Mouse (Mus musculus): ENCODE results near the gene Pcsk1n.
"Not testable (repeated sequence)": the region's sequence is repeated elsewhere in the genome, so short reads cannot be mapped to it uniquely, and the experiment has no call there.

Gene Pcsk1n

DNA sequence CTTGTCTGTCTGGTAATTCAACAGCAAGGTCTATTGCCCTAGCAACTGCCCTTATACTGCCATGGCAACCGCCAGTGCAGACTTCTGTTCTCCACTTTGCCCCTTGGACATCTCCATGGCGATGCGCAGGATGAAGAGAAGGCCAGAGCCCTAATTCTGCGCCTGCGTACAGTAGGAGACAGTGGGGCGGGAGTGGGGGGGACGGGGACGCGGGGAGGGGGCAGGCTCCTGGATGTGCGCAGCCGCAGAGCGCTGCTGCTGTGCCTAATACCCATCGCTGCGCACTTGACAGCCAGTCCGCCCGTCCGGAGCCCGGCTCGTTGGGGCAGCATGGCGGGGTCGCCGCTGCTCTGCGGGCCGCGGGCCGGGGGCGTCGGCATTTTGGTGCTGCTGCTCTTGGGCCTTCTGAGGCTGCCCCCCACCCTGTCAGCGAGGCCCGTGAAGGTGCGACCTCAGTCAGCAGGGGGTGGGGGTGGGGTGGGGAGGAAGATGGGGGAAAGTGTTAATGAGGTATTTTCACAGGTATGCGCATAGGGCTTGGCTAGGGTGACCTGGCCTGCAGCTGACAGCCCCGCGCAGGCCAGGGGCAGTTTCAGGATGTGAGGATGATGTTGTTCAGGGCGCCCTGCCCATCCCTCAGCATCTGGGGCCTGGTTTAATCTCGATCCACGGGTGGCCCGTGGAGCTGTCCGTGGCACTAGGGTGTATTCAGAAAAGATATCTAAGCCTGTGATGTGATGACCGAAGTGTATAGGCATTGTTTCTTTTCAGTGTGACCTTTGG, at the start of gene Pcsk1n:
Gene Pcsk1n, plus strand, starts transcription at position 222 of the 783 bp plus-strand sequence.
- no peaks in the 10 kb centered on the region for H3K27me3 ChIP-seq (ENCODE audit: control insufficient read depth, insufficient read depth, low read length, poor library complexity, severe bottlenecking)
- no peaks in the 10 kb centered on the region for H3K36me3 ChIP-seq (ENCODE audit: control insufficient read depth, insufficient read depth, low read length, poor library complexity, severe bottlenecking)
- no peak for DNase-seq (ENCODE audit: low read depth, low spot score)

GRCm38 (mm10) chrX:7869826-7870225, 49.8 kb upstream of the Pcsk1n start:
- peaks cover 5% of the 10 kb centered on the region; the same call in 1 of the 2 replicates for H3K36me3 ChIP-seq (ENCODE audit: control insufficient read depth, insufficient read depth, low read length, poor library complexity, severe bottlenecking)
- no peaks in the 10 kb centered on the region for H3K27me3 ChIP-seq (ENCODE audit: control insufficient read depth, insufficient read depth, low read length, poor library complexity, severe bottlenecking)
- no peak for DNase-seq (ENCODE audit: low read depth, low spot score)

- Histone ChIP-seq H3K36me3 (ENCODE audit: control insufficient read depth, insufficient read depth, low read length, poor library complexity, severe bottlenecking) (peaks cover 1% of the 10 kb centered on the region), H3K27me3 (ENCODE audit: control insufficient read depth, insufficient read depth, low read length, poor library complexity, severe bottlenecking) (no peaks in the 10 kb centered on the region)
- peak; percentile 93 for DNase-seq (ENCODE audit: low read depth, low spot score)
These were observed 41.6 kb upstream of the Pcsk1n start, which contains the start of gene Pim2 for GRCm38 (mm10) chrX:7878007-7878419. Gene Pim2 (plus strand): TSS chrX:7878262.

GRCm38 (mm10) chrX:7878495-7878894, 41.1 kb upstream of the Pcsk1n start:
- peak; percentile 31 for DNase-seq (ENCODE audit: low read depth, low spot score)
- Histone ChIP-seq H3K36me3 (ENCODE audit: control insufficient read depth, insufficient read depth, low read length, poor library complexity, severe bottlenecking) (peaks cover 1% of the 10 kb centered on the region), H3K27me3 (ENCODE audit: control insufficient read depth, insufficient read depth, low read length, poor library complexity, severe bottlenecking) (no peaks in the 10 kb centered on the region)

DNA sequence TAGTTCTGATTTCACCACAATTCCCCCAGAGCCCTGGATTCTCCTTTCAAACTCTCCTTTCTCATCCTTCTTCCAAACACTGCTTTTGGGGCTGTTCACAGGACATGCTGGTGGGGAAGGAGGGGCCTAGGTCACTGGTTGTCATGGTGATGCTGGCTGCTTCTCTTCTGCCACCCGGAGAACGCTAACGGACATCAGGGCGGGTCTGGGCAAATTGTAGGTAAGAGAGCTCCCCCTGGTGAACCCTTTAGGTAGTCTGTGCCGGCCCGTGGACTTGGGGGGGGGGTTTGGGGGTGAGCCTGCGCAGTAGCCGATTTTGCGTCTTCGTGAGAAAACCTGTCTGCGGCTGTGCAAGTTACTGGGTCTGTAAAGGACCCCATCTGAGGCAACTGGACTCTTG, 39.8 kb upstream of the Pcsk1n start:
- H3K27me3 ChIP-seq (ENCODE audit: control insufficient read depth, insufficient read depth, low read length, poor library complexity, severe bottlenecking): no peaks in the 10 kb centered on the region
- DNase-seq (ENCODE audit: low read depth, low spot score): peak; percentile 90
- H3K36me3 ChIP-seq (ENCODE audit: control insufficient read depth, insufficient read depth, low read length, poor library complexity, severe bottlenecking): no peaks in the 10 kb centered on the region; the same call in 1 of the 2 replicates

GRCm38 (mm10) chrX:7883841-7884567, 35.6 kb upstream of the Pcsk1n start, which contains the start of gene Slc35a2:
Gene Slc35a2 (plus strand): TSS chrX:7884028.
- DNase-seq (ENCODE audit: low read depth, low spot score): peak; percentile 87
- Histone ChIP-seq H3K27me3 (ENCODE audit: control insufficient read depth, insufficient read depth, low read length, poor library complexity, severe bottlenecking) (no peaks in the 10 kb centered on the region), H3K36me3 (ENCODE audit: control insufficient read depth, insufficient read depth, low read length, poor library complexity, severe bottlenecking) (no peaks in the 10 kb centered on the region; the same call in 1 of the 2 replicates)

GRCm38 (mm10) chrX:7898211-7898610, 21.4 kb upstream of the Pcsk1n start:
- peak; percentile 75 for DNase-seq (ENCODE audit: low read depth, low spot score)
- Histone ChIP-seq H3K27me3 (ENCODE audit: control insufficient read depth, insufficient read depth, low read length, poor library complexity, severe bottlenecking) (no peaks in the 10 kb centered on the region), H3K36me3 (ENCODE audit: control insufficient read depth, insufficient read depth, low read length, poor library complexity, severe bottlenecking) (peaks cover 9% of the 10 kb centered on the region; the same call in 1 of the 2 replicates)

- DNase-seq (ENCODE audit: low read depth, low spot score): peak; percentile 94
- Histone ChIP-seq H3K36me3 (ENCODE audit: control insufficient read depth, insufficient read depth, low read length, poor library complexity, severe bottlenecking) (peaks cover 9% of the 10 kb centered on the region; the same call in 1 of the 2 replicates), H3K27me3 (ENCODE audit: control insufficient read depth, insufficient read depth, low read length, poor library complexity, severe bottlenecking) (no peaks in the 10 kb centered on the region)
These were observed 20.4 kb upstream of the Pcsk1n start, which contains the start of the genes Pqbp1 and Timm17b for GRCm38 (mm10) chrX:7898880-7899874. Gene Pqbp1 (minus strand): TSS chrX:7899269. Gene Timm17b (plus strand): TSS chrX:7899357.

DNA sequence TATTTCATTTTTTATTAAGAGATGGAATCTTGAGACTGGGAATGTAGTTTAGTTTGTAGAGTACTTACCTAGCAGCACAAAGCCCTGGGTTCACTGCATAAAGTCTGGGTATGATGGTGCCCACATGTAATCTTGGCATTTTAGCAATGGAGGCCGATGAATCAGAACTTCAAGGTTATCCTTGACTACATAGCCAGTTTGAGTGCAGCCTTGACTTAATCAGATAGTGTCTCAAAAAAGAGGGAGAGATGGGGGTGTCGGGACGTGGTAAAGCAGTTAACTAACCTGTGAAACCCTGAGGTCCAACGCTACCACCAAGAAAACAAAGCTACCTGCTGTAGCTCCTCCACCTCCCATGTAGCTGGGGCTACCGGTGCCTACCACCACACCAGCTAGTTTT, 15.2 kb upstream of the Pcsk1n start:
- Histone ChIP-seq H3K36me3 (ENCODE audit: control insufficient read depth, insufficient read depth, low read length, poor library complexity, severe bottlenecking) (0 out of 2 replicates have a peak, but pooled peaks cover 2% of the 10 kb centered on the region), H3K27me3 (ENCODE audit: control insufficient read depth, insufficient read depth, low read length, poor library complexity, severe bottlenecking) (no peaks in the 10 kb centered on the region)
- DNase-seq (ENCODE audit: low read depth, low spot score): no peak

- 0 out of 2 replicates have a peak, but pooled peaks cover 2% of the 10 kb centered on the region for H3K36me3 ChIP-seq (ENCODE audit: control insufficient read depth, insufficient read depth, low read length, poor library complexity, severe bottlenecking)
- no peaks in the 10 kb centered on the region for H3K27me3 ChIP-seq (ENCODE audit: control insufficient read depth, insufficient read depth, low read length, poor library complexity, severe bottlenecking)
- no peak for DNase-seq (ENCODE audit: low read depth, low spot score)
These were observed 11.9 kb upstream of the Pcsk1n start, which contains the start of gene Gm10491 for GRCm38 (mm10) chrX:7907735-7908134. Gene Gm10491 (minus strand): TSS chrX:7907835.

GRCm38 (mm10) chrX:7909242-7909641, 10.4 kb upstream of the Pcsk1n start, which contains the start of gene Gm10490:
Gene Gm10490 (plus strand): TSS chrX:7909542.
- not testable (repeated sequence) for H3K27me3 ChIP-seq (ENCODE audit: control insufficient read depth, insufficient read depth, low read length, poor library complexity, severe bottlenecking); H3K36me3 ChIP-seq (ENCODE audit: control insufficient read depth, insufficient read depth, low read length, poor library complexity, severe bottlenecking); DNase-seq (ENCODE audit: low read depth, low spot score)

GRCm38 (mm10) chrX:7910473-7910872, 9.1 kb upstream of the Pcsk1n start:
- Histone ChIP-seq H3K36me3 (ENCODE audit: control insufficient read depth, insufficient read depth, low read length, poor library complexity, severe bottlenecking) (no peaks in the 10 kb centered on the region), H3K27me3 (ENCODE audit: control insufficient read depth, insufficient read depth, low read length, poor library complexity, severe bottlenecking) (no peaks in the 10 kb centered on the region)
- DNase-seq (ENCODE audit: low read depth, low spot score): no peak

DNA sequence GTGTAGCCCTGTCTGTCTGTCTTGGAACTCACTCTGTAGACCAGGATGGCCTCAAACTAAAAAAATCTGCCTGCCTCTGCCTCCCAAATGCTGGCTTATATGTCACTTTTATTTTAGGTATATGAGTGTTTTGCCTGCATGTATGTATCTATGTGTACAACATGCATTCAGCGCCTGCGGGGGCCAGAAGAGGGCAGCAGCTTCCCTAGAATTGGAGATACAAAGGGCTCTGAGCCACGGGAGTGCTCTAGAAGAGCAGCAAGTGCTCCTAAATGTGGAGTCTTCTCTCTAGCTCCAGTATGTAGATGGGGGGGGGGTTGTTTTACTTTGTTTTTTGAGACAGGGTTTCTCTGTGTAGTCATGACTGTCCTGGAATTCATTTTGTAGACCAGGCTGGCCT, 4.0 kb upstream of the Pcsk1n start:
- not testable (repeated sequence) for DNase-seq (ENCODE audit: low read depth, low spot score); H3K27me3 ChIP-seq (ENCODE audit: control insufficient read depth, insufficient read depth, low read length, poor library complexity, severe bottlenecking); H3K36me3 ChIP-seq (ENCODE audit: control insufficient read depth, insufficient read depth, low read length, poor library complexity, severe bottlenecking)

- not testable (repeated sequence) for H3K27me3 ChIP-seq (ENCODE audit: control insufficient read depth, insufficient read depth, low read length, poor library complexity, severe bottlenecking); DNase-seq (ENCODE audit: low read depth, low spot score); H3K36me3 ChIP-seq (ENCODE audit: control insufficient read depth, insufficient read depth, low read length, poor library complexity, severe bottlenecking)
These were observed 1.7 kb upstream of the Pcsk1n start for GRCm38 (mm10) chrX:7917960-7918359.
